Mouse (Mus musculus): ENCODE results near the gene Zbtb1. TPM values are rescaled to one million over a fixed set of nuclear protein-coding genes. Genes with fewer than 3 reads are reported as not detected.

Zbtb1 gene
- polyA plus RNA-seq, 1 experiment from 2014 or later, result 5.8 TPM

DNA sequence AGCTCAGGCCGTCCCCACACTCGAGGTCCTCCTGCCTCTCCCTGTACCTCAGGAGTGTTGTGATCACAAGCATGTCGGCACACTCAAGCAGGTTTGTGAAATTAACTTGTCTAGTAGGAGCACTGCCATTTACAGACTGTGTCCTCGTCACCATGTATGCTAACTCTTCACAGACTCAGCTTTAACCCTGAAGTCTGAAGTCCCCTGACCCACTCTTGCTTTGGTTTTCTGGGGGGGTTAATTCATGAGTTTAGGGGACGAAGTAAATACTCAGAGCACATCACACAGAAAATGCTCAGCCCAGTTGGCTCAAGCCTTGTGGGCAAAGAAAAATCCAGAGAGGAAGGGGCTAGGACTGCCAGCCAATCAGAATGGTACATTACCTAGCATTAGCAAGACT, 34.4 kb upstream of the Zbtb1 start:
- 55% methylated on average over 5 of the region's 5 CpGs for WGBS
- no peaks in the 10 kb centered on the region; the same call in 1 of the 2 replicates for H3K4me1 ChIP-seq (ENCODE audit: insufficient read depth, low read depth, low read length)
- H3K4me3 ChIP-seq (ENCODE audit: low read depth, low read length), result no peak overlapping the region
- H3K27ac ChIP-seq (ENCODE audit: low read length), result peak overlapping the region; percentile 54; the same call in 1 of the 2 replicates
- no peak overlapping the region for H3K9ac ChIP-seq (replicated peaks; ENCODE audit: low read depth)
- H3K27me3 ChIP-seq (replicated peaks; ENCODE audit: insufficient read depth, low read length), result no peaks in the 10 kb centered on the region
- ATAC-seq (peak; percentile 22), DNase-seq (ENCODE audit: low spot score) (no peak)
- TF ChIP-seq EP300 (IDR thresholded peaks at IDR 0.05), result no peak
- TF ChIP-seq CTCF (IDR thresholded peaks at IDR 0.05), result no peak
- H3K9me3 ChIP-seq (ENCODE audit: low read length), result no peaks in the 10 kb centered on the region
- H3K4me2 ChIP-seq (replicated peaks; ENCODE audit: low read depth, low read length), result no peak overlapping the region
- no peaks in the 10 kb centered on the region for H3K36me3 ChIP-seq (ENCODE audit: insufficient read depth, low read length)

GRCm38 (mm10) chr12:76336111-76336965, 33.7 kb upstream of the Zbtb1 start:
- Histone ChIP-seq H3K27ac (ENCODE audit: low read length) (peak overlapping the region; percentile 54; the same call in 1 of the 2 replicates), H3K4me3 (ENCODE audit: low read depth, low read length) (no peak overlapping the region), H3K36me3 (ENCODE audit: insufficient read depth, low read length) (no peaks in the 10 kb centered on the region), H3K27me3 (replicated peaks; ENCODE audit: insufficient read depth, low read length) (no peaks in the 10 kb centered on the region), H3K9ac (replicated peaks; ENCODE audit: low read depth) (no peak overlapping the region), H3K4me1 (ENCODE audit: insufficient read depth, low read depth, low read length) (no peaks in the 10 kb centered on the region; the same call in 1 of the 2 replicates), H3K4me2 (replicated peaks; ENCODE audit: low read depth, low read length) (no peak overlapping the region), H3K9me3 (ENCODE audit: low read length) (no peaks in the 10 kb centered on the region)
- DNase-seq (ENCODE audit: low spot score) (no peak), ATAC-seq (peak; percentile 64)
- WGBS, result 50% methylated on average over 17 of the region's 17 CpGs
- no peak for TF ChIP-seq EP300 (IDR thresholded peaks at IDR 0.05)
- no peak for TF ChIP-seq CTCF (IDR thresholded peaks at IDR 0.05)

DNA sequence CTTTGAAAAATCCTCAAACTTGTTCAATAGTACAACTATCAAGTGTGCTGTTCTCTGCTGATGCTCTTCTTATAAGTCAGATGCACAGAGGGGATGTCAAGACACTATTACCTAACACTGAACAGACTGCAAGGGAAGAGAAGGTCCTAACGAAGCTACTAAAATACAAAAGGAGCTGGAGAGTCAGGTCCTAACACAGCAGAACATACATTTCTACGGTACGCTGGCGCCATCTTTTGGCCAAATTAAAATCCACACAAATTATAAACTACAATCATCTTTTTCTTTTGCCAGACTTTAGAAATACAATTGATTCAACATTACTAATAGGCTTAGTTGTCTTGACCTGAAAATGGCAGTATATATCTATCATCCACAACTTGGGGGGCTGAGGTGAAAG, 29.0 kb upstream of the Zbtb1 start:
- TF ChIP-seq CTCF (IDR thresholded peaks at IDR 0.05), result peak; percentile 83
- TF ChIP-seq EP300 (IDR thresholded peaks at IDR 0.05), result peak; percentile 16; the same call in 1 of the 2 replicates
- peak; percentile 82 for DNase-seq (ENCODE audit: low spot score)
- Histone ChIP-seq H3K27me3 (replicated peaks; ENCODE audit: insufficient read depth, low read length) (no peaks in the 10 kb centered on the region), H3K4me1 (ENCODE audit: insufficient read depth, low read depth, low read length) (no peaks in the 10 kb centered on the region; the same call in 1 of the 2 replicates), H3K4me2 (replicated peaks; ENCODE audit: low read depth, low read length) (no peak overlapping the region), H3K4me3 (ENCODE audit: low read depth, low read length) (no peak overlapping the region), H3K9me3 (ENCODE audit: low read length) (no peaks in the 10 kb centered on the region), H3K36me3 (ENCODE audit: insufficient read depth, low read length) (no peaks in the 10 kb centered on the region), H3K27ac (ENCODE audit: low read length) (no peak overlapping the region), H3K9ac (replicated peaks; ENCODE audit: low read depth) (no peak overlapping the region)
- 2% methylated on average over 4 of the region's 4 CpGs for WGBS
- ATAC-seq, result no peak

DNA sequence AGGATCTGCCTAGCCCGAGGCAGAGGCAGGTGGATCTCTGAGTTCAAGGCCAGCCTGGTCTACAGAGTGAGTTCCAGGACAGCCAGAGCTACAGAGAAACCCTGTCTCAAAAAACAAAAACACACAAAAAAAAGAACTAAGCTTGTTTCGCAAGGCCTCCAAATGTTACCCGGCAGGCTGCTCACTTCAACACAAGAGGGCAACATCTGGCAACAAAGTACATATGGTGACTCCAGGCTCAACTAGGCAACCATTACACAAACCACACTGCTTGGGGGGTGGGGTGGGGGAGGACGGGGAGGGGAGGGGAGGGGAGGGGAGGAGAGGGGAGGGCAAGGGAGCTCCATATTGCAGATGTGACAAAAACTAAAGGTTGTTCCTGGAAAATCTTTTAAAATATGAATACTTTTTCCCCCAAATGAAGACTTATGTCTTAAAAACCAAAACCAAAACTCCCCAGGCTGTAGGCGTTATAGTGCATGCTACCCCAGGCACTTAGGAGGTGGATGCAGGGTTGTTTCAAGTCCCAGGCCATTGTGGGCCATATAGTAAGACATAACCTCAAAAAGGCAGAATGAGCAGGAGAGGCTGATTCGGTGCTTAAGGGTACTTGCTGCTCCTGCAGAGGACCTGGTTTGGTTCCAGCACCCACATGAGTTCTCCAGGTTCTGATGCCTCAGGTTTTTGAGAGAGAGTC, 24.2 kb upstream of the Zbtb1 start:
- TF ChIP-seq EP300 (IDR thresholded peaks at IDR 0.05) (no peak), CTCF (IDR thresholded peaks at IDR 0.05) (peak; percentile 68)
- Histone ChIP-seq H3K27ac (ENCODE audit: low read length) (no peak overlapping the region), H3K9ac (replicated peaks; ENCODE audit: low read depth) (no peak overlapping the region), H3K9me3 (ENCODE audit: low read length) (no peaks in the 10 kb centered on the region), H3K4me1 (ENCODE audit: insufficient read depth, low read depth, low read length) (no peaks in the 10 kb centered on the region), H3K4me3 (ENCODE audit: low read depth, low read length) (no peak overlapping the region), H3K36me3 (ENCODE audit: insufficient read depth, low read length) (no peaks in the 10 kb centered on the region), H3K4me2 (replicated peaks; ENCODE audit: low read depth, low read length) (no peak overlapping the region), H3K27me3 (replicated peaks; ENCODE audit: insufficient read depth, low read length) (no peaks in the 10 kb centered on the region)
- peak; percentile 84 for DNase-seq (ENCODE audit: low spot score)
- peak; percentile 70 for ATAC-seq
- WGBS, result 78% methylated on average over 5 of the region's 6 CpGs

- no peak for TF ChIP-seq CTCF (IDR thresholded peaks at IDR 0.05)
- no peak for TF ChIP-seq EP300 (IDR thresholded peaks at IDR 0.05)
- H3K27me3 ChIP-seq (replicated peaks; ENCODE audit: insufficient read depth, low read length), result no peaks in the 10 kb centered on the region
- H3K4me3 ChIP-seq (ENCODE audit: low read depth, low read length), result no peak overlapping the region
- H3K4me2 ChIP-seq (replicated peaks; ENCODE audit: low read depth, low read length), result no peak overlapping the region
- no peaks in the 10 kb centered on the region for H3K36me3 ChIP-seq (ENCODE audit: insufficient read depth, low read length)
- no peaks in the 10 kb centered on the region for H3K4me1 ChIP-seq (ENCODE audit: insufficient read depth, low read depth, low read length)
- 86% methylated on average over 8 of the region's 8 CpGs for WGBS
- no peaks in the 10 kb centered on the region for H3K9me3 ChIP-seq (ENCODE audit: low read length)
- no peak overlapping the region for H3K9ac ChIP-seq (replicated peaks; ENCODE audit: low read depth)
- ATAC-seq (no peak), DNase-seq (ENCODE audit: low spot score) (no peak)
- H3K27ac ChIP-seq (ENCODE audit: low read length), result no peak overlapping the region
Measured at GRCm38 (mm10) chr12:76349680-76350220, 20.3 kb upstream of the Zbtb1 start.

DNA sequence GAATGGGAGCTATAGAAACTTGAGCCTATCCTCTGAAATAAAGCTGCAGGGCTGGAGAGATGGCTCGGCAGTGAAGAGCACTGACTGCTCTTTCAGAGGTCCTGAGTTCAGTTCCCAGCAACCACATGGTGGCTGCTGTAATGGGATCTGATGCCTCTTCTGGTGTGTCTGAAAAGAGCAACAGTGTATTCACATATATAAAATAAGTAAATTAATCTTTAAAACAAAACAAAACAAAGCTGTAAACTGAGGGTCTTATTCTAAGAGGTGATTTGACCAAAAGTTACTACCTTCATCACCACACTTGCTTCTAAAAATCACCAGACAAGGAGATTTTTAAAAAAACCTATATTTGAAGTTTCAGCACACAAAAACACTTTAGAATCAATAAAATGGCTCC, 9.2 kb upstream of the Zbtb1 start:
- Histone ChIP-seq H3K36me3 (ENCODE audit: insufficient read depth, low read length) (no peaks in the 10 kb centered on the region), H3K9me3 (ENCODE audit: low read length) (no peaks in the 10 kb centered on the region), H3K4me2 (replicated peaks; ENCODE audit: low read depth, low read length) (no peak overlapping the region), H3K27me3 (replicated peaks; ENCODE audit: insufficient read depth, low read length) (no peaks in the 10 kb centered on the region), H3K4me1 (ENCODE audit: insufficient read depth, low read depth, low read length) (no peaks in the 10 kb centered on the region), H3K9ac (replicated peaks; ENCODE audit: low read depth) (no peak overlapping the region), H3K27ac (ENCODE audit: low read length) (no peak overlapping the region), H3K4me3 (ENCODE audit: low read depth, low read length) (no peak overlapping the region)
- no peak for DNase-seq (ENCODE audit: low spot score)
- no peak for ATAC-seq
- 79% methylated on average over 1 of the region's 1 CpGs for WGBS
- TF ChIP-seq CTCF (IDR thresholded peaks at IDR 0.05) (no peak), EP300 (IDR thresholded peaks at IDR 0.05) (no peak)
